Mouse (Mus musculus) kidney, adult 18-20 months (tissue): ENCODE results near the gene Fbrsl1.

ENCODE experiments used
- DNase-seq: peaks from one replicate; pipeline ENCODE4 v3.0.0; 2021

The Fbrsl1 gene

GRCm38 (mm10) chr5:110357531-110358179 lies 90.6 kb downstream of the Fbrsl1 start:
- peak; percentile 87 for DNase-seq

DNA sequence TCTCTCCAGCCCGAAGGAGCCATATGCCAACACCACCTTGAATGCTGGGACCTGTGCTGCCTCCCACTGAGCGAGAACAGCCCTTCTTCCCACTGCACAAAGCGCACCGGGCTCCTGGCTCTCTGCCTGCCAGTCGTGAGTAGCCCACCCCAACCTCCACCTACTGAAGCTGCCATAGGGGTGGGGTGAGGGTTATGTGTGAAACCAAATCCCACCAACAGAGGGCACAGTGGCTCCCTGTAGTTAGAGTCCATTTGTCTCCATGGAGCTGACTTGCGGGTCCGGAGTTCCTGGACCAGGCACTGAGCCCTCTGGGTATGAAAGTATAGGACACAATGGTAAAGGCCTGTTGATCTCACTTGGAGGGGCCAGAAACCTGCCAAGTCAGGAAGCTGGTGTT lies 93.6 kb downstream of the Fbrsl1 start:
- DNase-seq, result peak; percentile 60

DNA sequence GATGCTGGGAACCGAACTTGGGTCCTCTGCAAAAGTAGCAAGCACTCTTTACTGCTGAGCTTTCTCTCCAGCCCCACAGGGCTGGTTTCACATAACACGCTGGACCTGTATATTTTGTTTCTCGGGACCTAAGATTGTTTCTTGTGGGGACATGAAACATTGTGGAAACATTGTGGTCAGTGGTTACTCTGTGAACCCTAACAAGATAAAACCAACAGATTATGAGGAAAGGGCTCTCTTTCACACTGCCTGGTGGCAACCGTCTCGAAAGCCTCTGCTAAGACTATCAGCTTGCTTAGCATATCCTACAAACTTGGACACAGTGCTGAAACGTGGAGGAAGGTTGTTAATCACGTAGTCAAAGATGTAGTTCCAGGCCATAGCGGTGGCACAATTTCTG lies 101.3 kb downstream of the Fbrsl1 start:
- DNase-seq, result no peak

DNA sequence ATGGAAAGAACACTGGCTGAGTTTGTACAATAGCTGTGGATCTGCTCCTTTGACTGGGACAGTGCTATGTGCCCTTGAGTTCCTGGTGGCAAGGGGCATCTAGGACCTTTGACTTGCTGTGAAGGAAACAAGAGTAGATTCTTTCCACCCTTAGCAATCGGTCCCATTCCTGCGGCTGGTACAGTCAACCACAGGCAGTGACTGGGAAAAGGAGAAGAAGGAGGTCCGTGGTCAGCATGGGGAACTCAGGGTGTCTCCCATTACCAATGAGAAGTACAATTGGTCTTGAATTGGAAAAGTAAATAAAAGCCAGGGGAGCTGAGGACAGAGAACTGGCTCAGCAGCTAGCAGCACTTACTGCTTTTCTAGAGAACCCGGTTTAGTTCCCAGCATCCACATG lies 102.8 kb downstream of the Fbrsl1 start:
- no peak for DNase-seq

DNA sequence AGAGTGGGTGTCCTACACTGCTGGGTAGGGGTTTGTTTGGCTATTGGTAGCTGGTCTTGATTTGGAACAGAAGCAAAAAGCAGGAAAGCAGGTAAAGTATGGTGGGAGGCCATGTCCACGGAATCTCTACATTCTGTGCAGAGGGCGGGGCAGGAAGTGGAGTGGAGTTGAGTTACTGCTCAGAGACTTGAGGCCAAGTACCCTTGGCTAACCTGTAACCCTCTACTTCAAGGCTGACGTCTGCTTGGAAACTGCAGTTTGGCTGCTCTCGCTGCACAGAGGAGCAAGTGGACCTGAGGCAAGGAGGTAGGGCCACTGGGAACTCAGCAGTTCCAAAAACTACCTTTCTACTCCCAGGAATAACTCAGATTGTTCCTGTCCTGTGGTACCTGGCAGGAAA lies 103.8 kb downstream of the Fbrsl1 start, which contains the start of gene Lrcol1:
Gene Lrcol1 (plus strand): TSS at position 207 of the 400 bp plus-strand sequence.
- no peak for DNase-seq

DNA sequence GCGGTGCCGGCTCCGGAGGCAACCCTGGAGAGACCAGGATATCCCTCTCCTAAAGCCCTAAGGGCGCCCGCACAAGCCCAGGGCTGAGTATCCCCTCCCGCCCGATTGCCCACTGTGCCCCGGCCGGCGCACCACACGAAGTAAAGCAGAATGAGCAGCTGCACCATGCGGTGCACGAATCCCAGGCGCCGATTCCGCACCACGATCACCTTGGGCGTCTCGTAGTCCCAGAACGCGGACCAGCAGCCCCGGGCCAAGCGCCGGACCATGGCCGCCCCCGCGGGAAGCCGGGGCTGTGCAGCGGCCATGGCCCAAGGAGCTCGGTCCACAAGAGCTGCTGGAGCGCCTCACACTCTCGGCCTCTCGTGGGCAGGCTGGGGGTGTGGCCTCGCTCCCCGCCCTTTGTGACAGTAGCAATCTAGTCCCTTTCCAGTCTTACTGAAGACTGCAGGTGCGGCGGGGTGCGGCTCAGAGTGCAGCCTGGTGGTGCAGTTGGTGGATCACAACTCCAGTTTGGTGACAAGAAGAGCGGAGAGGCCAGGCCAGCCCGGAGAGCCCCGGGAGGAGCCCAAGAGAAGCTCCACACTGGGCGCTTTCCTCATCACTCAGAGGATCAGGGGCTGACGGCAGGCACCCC lies 105.5 kb downstream of the Fbrsl1 start, which contains the start of gene P2rx2:
Gene P2rx2 (minus strand): TSS at position 565 of the 637 bp plus-strand sequence.
- peak; percentile 66 for DNase-seq

- DNase-seq, result no peak
Observed at GRCm38 (mm10) chr5:110338792-110339191, 109.5 kb downstream of the Fbrsl1 start.

GRCm38 (mm10) chr5:110330508-110330907 lies 117.8 kb downstream of the Fbrsl1 start:
- no peak for DNase-seq

- DNase-seq, result no peak
Observed at GRCm38 (mm10) chr5:110313127-110313526, 135.2 kb downstream of the Fbrsl1 start.
